Mouse (Mus musculus) layer of hippocampus, postnatal 25 days (tissue): ENCODE data around the gene Fastk. TPM values are rescaled to one million over a fixed set of nuclear protein-coding genes. Genes with fewer than 3 reads are reported as not detected.

Experiments used
- DNase-seq, 2 experiments: peaks; one replicate each; pipeline ENCODE4 v3.0.0; 2022; ENCODE audit warnings: mixed read lengths in 2 of 2, low spot score in 1 of 2; ENCODE audit errors: extremely low spot score in 1 of 2
- total RNA-seq, 2 experiments: library from RNA; stranded (reverse); gene quantifications; 2 replicates each; pipeline ENCODE4 v1.2.3; 2021

The Fastk gene
- total RNA-seq, 2 experiments from 2014 or later = 119 to 121 TPM

GRCm38 (mm10) chr5:24453283-24453984 is 8.3 kb upstream of the Fastk start:
- no peak for DNase-seq

DNA sequence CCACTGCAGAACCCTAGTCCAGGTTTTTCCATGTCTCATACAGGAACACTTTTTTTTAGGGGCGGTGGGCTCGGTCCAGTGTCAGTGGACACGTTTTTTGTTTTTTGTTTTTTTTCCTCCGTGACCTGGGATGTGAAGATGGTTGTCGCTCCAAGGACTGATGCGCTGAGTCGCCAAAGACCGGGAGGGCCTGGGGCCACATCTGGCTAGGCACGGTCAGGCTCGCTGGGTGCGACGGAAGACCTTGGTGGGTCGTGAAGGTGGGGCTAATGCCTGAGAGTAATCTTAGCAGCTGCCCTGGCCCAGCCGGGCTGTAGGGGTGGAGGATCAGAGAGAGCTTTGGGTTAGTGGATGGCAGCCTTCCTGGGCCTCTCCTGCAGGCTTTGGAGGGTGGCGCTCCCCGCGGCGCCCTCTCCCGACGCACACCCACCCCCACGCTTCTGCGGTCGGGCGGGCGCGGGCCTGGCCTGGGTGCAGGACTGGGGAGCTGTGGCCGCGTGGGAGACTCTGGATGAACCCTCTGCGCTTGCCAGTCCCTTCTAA is 7.7 kb upstream of the Fastk start:
- DNase-seq = peak in 1 of 2 experiments; percentile 32

GRCm38 (mm10) chr5:24452030-24452690 is 7.1 kb upstream of the Fastk start, which contains the start of gene Agap3:
Gene Agap3, plus strand, starts transcription at chr5:24452177.
- peak in 1 of 2 experiments; percentile 39 for DNase-seq

- DNase-seq = peak; percentile 72 to 82
These were observed 6.4 kb upstream of the Fastk start for GRCm38 (mm10) chr5:24451264-24452029.

- DNase-seq = peak; percentile 69 to 80
These were observed 2.7 kb upstream of the Fastk start, which contains the start of gene Tmub1 for GRCm38 (mm10) chr5:24447624-24448298. Gene Tmub1, minus strand, starts transcription at chr5:24447854.

- no peak for DNase-seq
These were observed 1.5 kb upstream of the Fastk start for GRCm38 (mm10) chr5:24446630-24447029.

- no peak for DNase-seq
These were observed 467 bp upstream of the Fastk start for GRCm38 (mm10) chr5:24445428-24446080.

GRCm38 (mm10) chr5:24443927-24444326 is 1.2 kb downstream of the Fastk start:
- no peak for DNase-seq

- DNase-seq = no peak
These were observed 1.9 kb downstream of the Fastk start for GRCm38 (mm10) chr5:24443204-24443603.

- no peak for DNase-seq
These were observed 3.1 kb downstream of the Fastk start for GRCm38 (mm10) chr5:24442029-24442428.

GRCm38 (mm10) chr5:24441187-24441586 is 3.9 kb downstream of the Fastk start:
- no peak for DNase-seq

DNA sequence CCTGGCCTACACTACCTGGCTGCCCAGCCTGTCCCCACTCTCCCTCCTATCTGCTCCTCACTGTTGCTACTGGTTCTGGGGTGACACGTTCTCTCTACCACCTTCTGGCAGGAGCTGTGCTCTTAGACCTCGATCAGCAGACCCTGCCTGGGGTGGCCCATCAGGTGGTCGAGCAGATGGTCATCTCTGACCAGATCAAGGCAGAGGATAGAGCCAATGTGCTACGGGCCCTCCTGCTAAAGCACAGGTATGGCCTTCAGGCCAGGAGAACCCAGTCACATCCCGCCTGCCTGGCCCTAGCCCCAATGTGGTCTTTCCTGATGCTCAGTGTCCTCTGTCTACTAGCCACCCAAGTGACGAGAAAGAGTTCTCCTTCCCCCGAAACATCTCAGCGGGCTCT is 11.1 kb downstream of the Fastk start:
- no peak for DNase-seq

GRCm38 (mm10) chr5:24428596-24428995 is 16.5 kb downstream of the Fastk start:
- DNase-seq = no peak

- DNase-seq = no peak
These were observed 17.1 kb downstream of the Fastk start for GRCm38 (mm10) chr5:24427981-24428402.

GRCm38 (mm10) chr5:24427285-24427633 is 17.8 kb downstream of the Fastk start:
- no peak for DNase-seq

- DNase-seq = no peak
These were observed 18.4 kb downstream of the Fastk start for GRCm38 (mm10) chr5:24426556-24427284.

DNA sequence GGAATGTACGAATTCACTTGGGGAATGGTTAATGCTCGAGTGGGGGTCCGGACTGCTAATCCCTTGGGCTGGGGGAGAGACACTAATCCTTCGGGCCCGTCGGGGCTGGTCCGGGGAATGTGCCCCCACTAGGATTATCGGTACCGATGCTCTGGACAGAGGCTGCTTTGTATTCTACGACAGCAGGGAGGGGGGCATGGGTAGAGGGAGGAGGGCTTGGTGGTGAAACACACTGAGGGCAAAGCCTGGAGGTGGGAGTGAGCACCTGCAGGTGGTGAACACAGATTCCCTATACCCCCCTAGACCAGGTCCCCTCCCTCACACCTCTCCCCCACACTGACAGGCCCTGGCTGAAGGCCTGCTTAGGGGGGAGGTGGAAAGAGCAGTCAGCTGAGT is 19.1 kb downstream of the Fastk start:
- no peak for DNase-seq

DNA sequence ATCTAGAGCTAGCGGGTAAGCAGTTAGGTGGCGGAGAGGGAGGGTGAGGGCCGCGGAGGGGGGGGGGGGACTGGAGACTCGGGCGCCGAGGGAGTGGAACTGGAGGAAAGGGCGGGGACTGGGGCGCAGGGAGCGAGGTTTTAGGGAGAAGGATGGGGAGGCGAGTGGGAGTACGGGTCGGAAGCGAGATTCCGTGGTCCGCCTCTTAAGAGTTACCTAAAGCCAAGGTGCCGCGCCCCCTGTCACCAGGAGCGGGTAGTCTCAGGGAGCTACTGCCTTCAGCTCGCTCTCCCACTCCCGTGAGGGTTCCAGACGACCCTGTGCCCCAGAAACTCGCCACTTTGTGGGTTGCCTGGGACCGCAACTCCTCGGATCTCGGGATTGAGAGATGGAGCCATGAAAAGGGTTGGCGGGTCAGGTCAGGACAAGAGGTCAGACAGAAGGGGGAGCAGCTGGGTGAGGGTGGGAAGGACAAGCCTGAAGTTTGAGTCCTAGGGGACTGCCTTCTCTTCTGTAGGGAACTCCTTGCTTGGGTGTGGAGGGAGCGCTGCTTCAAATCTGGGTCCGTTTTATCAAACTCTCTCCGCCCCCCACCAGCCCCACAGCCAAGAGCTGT is 19.6 kb downstream of the Fastk start:
- DNase-seq = no peak
